Mouse (Mus musculus) cerebellum, postnatal 25 days (tissue): ENCODE measurements around the gene Hbq1b.

Experiments used
- DNase-seq, 2 experiments: peaks; one replicate each; pipeline ENCODE4 v3.0.0; 2021; ENCODE audit warnings: mixed read lengths in 2 of 2

Gene Hbq1b

DNA sequence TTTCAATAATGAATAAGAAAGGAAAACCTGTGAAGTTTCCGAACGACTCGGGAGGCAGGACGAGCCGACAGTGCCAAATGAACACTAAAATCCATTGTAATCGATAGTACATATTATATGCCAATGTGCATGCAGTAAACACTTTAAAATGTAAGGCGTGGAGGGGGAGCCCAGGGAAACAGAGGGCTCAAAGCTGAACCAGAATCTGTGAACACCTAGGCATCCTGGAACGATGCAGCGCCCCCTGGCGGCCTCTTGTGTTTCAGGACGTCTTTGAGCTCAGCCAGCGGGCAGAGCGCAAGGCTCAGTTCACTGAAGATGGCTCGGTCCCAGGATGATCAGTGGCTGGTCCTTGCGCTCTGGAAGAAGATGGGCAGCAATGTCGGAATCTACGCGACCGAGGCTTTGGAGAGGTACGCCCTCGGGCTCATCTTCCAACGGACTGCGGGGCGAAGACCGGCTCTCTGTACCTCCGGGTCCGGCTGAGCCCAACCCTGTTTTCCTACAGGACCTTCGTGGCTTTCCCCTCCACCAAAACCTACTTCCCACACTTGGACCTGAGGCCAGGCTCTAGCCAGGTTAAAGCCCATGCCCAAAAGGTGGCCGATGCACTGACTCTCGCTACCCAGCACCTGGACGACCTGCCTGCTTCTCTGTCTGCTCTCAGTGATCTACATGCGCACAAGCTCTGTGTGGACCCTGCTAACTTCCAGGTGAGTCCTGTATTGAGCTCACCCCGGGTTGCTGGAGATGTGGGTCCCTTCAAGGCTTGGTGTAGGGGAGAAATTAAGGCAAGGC lies at the start of gene Hbq1b:
Gene Hbq1b, plus strand, starts transcription at position 271 of the 798 bp plus-strand sequence.
- peak; percentile 85 to 91 for DNase-seq

DNA sequence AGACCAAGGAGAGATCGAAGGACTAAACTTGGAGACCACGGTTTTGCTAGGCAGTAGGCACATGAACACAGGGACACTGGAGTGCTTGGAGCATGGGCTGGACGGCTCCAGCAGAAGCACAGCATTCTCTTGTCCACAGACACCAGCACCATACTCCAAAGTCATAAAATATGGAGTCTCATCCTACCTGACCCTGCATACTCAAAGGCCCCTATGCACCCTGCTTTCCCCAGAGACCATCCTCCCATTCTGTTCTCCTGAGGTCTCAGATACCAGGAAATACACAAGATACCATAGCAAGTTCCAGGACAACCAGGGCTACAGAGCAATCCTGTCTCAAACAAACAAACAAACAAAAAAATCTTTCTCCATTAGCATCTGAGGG lies 49.4 kb upstream of the Hbq1b start:
- DNase-seq = no peak

DNA sequence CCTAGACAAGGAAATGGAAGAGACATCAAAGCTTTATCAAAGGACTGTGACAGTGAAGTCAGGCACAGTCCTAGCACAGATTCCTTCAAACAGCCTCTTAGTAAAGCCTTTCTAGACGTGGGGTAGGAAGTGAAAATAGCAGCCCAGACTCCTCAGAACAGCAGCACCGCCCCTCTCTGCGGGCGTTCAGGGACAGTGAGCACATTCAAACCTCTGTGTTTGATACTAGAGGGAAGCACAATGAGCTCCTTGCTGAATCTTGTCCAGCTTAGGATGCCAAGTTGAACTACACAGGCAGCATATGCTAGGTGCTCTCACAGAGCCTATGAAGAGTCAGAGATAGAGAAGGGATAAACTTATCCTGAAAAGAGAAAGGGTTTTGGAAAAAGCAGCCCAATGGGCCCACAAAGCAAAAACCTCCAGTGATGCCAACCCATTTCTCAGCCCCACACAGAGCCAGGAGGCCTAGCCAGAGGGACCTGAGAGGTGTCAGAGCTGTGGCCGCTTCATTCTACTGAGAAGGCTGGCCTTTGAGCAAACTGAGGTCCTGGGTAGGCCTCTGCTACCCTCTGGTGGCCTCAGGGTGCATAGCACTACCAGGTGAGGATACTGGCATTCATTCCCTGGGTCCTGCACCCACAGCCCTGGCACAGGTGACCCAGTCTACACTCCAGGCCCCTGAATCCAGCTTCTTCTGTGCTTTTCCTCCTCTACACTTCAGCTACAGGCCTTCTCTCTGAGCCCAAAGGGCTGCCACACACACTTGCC lies 48.5 kb upstream of the Hbq1b start:
- DNase-seq = peak; percentile 88 to 90

DNA sequence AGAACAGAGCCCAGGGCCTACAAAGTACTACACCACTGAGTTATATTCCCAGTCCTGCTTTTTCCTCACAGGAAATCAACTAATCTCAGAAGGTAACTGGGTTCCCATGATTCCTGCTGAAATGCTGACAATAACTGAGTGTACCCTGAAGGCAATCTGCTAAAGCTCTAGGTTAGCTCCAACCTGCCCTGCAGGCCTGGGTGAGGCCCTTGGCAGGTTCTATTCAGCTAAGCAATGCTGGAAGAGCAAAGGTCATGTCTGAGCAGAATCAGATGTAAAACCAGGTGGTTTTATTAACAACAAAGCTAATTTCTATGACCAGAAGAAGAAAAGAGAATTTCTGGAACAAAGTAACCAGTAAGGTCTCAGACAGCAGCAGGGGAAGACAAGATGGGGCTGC lies 45.4 kb upstream of the Hbq1b start:
- no peak for DNase-seq

DNA sequence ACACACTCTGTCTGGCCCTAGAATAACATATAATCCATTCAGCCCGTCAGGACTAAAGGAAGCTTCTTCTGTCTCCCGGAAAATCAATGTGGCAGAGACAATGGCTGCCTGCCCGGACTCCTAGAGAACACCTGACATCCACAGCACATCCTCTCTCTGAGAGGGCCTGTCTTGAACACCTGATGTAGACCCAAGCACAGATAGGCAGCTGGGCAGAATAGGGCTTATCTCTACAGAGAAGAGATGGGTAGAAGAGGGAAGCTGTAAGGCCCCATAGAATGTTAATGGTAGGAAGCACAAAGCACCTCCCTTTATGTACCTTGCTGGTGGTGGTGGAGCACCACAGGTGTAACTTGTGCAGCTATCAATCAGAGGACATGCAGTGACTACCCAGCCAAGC lies 44.6 kb upstream of the Hbq1b start:
- DNase-seq = no peak

DNA sequence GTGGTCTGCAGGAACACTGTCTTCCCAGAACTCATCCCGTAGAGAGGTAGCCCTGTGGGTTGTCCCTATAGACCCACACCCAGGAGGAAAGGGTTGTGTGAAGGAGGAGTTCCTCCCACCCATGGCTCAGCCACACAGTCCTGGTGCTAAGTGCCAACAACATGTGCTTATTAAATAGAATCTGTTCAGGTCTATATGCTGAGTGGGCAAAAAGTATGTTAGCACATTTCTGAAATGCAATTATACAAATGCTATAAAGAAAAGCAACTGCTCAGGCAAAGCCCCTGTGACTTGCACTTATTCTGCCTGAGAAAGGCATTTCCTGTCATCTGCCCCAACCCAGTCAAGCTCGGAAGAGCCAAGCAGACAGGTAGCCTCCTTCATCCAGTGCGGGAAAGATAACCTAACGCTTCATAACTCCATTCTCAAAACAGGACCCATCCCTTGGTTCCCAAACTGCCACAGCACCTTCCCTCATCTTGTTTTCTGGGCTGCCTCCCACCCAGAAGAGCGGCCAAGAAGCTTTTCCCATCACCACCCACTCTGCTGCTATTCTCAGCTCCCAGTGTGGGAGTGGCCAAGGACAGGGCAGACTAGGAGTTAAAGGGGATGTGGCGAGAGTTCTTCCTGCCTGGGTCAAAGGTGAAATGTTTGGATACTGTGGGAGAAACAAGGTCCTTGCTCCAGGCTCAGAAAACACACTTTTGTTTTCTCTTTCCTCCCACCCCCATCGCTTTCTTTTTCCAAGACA lies 43.4 kb upstream of the Hbq1b start:
- no peak for DNase-seq

DNA sequence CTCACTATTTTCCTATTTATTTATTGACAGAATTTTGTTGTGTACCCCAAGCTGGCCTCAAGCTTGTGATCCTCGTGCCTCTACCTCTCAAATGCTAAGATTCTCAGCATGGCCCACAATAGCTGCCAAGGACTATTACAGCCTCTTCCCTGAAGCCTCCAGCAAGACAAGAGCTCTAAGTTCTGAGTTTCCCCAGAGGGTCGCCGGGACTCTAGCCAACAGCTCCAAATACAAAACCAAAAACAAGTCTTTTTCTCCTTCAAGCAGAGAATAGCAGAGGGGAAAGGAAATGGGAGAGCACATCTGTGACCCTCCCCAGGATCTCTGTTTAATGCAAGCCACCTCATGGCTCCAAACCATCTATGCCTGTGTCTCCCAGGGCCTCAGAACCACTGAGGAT lies 42.7 kb upstream of the Hbq1b start:
- no peak for DNase-seq

DNA sequence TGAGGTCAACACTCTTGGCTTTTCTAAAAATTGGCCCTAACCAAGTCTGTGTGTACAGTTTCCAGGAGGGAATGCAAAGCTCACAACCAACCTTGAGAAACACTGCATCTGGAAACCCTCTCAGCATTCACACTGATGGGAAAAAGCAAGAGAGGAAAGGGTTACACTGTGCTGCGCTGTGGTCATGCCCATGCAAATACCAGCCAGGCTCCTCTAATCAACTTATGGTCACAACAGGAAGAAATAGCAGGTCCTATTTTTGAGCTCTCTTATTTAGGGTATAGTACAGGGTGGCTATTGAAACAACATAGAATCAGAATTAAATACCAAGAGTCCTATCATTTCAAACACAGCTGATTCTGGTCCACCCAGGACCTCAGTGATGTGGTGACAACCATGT lies 42.1 kb upstream of the Hbq1b start:
- no peak for DNase-seq

DNA sequence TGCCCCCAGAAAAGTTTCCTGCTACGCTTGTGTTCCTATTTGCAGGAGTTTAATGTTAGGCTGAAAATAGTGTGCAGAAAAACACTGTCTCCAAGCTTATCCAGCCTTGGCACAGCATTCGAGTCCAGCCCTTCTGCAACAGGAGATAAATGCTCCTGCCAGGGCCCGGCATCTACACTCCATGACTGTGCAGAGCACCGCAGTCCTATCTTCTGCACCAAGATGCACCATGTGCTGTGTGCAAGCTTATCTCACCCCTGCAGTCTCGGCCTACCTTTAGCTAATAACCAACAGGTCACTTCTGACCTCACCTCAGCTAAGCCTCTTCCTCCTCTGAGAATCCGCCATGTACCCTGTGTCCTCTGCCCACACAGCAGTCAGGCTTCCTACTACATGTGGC lies 41.2 kb upstream of the Hbq1b start:
- no peak for DNase-seq

DNA sequence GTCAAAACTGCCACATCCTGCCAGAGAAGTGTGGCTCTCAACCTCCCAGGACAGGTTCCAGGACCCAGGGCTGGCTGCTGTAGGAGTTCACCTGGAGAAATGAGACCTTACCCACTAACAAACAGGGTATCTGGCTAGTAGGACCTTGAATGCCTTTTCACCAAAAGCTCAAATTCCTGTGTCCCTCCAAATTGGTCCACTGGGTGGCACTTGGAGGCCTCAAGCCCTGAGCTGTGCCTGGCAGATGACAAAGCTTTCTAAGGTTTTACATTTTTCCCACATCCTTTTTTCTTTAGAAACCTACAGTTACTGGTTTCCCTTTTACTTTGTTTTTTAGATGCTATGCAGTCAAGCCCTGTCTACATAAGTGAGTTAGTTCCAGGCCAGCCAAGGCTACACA lies 39.7 kb upstream of the Hbq1b start:
- DNase-seq = peak in 1 of 2 experiments; percentile 16

DNA sequence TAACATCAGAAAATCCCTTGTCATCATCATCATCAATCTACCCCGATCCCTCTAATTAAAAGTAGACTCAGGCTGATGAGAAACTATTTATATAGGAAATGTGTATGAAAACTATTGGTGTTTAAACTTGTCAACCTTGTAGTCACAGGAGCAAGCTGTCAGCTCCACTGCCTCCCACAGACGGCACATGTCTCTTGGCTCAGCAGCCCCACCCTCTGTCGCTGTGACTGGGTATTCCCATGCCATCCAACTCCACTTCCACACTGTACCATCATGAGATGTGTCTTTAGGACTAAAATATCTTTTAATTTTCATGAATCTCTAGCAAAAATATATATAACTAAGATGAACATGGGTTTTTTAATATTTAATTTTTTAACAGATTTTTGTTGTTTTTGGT lies 38.4 kb upstream of the Hbq1b start:
- DNase-seq = no peak

DNA sequence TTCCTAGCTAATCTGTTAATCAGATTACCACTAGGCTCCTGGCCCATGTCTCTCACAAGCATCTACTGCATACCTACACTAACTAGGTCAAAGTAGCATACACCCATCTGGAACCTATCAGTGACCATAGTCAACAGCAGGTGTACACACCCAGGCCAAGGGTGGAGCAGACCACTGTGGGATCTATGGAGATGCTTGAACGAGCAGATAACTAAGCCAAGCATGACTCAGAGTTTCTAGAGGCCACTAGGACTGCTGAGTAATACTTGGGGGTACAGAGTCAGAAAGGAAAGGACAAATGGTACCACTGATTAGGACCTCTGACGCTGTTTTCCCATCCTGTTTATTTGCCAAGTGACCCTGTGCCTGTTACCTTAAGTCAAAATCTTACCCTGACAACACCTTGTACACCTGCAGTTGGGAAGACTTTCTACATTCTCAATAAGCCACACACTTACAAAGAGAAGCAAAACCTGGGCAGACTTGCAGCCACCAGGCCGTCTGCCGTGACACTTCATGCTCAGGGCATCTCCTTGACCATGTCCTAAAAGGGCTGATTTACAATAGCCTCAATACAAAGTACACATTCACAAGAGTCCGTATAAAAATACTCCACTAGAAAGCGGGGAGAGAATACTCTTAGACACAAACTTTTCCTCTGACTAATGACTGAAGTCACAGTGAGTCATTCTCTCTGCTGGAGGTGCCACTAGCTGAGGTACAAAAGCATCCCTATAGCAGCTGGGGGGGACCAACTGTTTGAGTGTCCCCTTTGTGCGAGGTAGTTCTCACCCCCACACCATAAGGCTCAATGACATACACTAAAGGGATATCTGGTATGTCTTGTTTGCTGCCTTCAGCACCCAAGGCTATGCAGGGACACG lies 35.6 kb upstream of the Hbq1b start:
- no peak for DNase-seq

DNA sequence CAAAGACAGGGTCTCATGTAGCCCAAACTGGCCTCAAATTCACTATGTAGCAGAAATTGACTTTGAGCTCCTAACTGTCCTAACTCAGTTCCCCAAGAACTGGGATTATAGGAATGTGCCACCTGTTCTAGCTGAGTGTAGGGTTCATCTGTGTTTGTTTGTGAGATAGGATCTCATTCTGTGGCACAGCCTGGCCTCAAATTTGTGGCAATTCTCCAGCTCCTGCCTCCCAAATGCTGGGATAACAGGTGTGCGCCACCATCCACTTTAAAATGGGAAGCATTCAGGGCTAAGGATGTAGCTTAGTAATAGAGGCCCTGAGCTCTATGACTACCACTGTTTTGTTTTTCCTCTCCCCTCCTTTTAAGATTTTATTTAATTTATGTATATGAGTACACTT lies 33.6 kb upstream of the Hbq1b start:
- DNase-seq = peak; percentile 14 to 49

DNA sequence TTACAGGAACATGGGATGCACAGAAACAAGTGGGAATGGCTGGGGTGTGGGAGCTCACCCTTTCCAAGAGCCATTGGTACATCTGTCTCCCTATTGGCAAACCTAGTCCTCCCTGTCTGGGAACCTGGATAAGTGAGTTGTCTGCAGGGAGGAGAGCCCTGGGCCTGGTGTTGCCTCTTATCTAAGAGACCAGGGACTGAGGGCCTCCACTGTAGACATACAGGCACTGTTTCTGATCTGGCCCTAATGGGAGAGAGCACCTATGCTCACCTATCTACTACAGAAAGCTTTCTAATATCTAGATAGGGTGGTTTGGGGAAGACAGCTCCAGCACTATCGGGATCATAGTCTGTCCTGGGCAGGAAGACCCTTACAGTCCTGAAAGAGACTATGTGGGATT lies 30.6 kb upstream of the Hbq1b start:
- no peak for DNase-seq

DNA sequence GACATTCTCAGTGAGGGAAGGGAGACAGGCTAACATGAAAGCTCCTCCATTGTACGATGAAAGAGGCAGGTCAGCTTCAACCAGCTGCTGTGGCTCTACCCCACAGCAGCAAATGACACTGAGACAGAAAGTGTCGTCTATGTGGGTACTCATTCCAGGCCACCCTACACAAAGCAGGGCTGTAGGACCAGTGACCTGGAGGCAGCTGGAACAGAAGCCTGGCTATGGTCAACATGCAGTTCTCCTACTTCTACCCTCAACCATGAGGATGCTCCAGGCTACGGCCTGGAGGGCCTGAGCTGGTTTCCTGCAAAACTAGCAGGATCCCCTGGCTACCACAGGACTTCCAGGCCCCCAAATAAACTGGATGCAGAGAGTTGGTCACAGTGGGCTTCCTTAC lies 30.2 kb upstream of the Hbq1b start:
- no peak for DNase-seq

DNA sequence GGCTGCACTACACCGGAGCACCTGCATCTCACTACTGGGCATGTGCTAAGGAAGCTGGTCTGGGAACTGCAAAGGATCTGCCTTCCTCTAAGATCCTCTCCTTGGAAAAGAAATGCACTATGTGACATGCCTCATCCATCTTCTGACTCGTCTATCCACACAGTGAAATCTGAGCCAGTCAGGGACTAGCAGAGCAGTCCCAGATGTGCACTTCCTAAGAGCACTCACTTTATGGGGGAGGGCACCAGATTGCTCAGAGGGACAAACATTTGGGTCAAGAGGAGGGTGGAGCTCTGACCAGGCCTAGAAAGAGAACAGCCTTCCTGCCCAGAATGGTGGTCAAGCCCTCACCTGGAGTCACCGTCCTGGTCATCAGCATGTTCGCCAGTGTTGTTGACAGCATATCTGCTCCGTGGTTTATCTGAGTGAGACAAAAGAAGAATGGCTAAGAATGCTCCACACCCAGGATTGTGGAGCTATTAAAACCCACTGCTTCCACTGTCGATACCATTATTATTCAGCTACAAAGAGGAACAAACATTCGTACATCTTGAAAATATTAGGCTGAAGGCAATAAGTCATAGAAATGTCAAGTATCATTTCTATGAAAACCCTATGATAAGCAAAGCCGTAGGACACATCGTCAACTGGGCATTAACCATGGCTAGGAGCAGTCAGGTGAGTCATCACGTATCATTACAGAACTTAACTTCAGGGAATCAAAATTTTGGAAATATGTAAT lies 23.9 kb upstream of the Hbq1b start:
- DNase-seq = no peak

DNA sequence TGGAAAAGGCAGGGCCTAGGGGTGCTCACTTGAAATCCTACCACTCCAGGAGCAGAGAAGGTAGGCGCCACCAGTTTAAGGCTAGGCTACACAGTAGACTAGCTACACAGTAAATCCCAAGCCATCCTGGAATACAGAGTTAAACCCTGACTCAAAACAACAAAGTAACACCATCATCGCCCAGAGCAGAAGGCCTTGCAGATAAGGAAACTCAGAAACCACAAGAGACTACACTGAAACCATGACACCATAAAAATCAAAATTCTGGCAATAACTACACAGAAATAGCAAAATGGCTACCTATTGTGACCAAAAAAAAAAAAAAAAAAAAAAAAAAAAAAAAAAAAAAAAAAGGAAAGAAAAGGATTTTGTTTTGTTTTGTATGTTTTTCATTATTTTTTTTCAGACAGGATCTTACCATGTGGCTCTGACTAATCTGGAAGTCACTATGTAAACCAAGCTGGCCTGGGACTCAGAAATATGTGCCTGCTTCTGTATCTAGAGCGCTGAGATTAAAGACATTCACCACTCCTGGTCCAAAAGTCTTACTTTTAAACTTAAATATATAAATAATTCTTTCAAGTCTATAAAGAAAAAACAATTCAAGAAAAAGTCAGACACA lies 21.5 kb upstream of the Hbq1b start:
- DNase-seq = no peak

DNA sequence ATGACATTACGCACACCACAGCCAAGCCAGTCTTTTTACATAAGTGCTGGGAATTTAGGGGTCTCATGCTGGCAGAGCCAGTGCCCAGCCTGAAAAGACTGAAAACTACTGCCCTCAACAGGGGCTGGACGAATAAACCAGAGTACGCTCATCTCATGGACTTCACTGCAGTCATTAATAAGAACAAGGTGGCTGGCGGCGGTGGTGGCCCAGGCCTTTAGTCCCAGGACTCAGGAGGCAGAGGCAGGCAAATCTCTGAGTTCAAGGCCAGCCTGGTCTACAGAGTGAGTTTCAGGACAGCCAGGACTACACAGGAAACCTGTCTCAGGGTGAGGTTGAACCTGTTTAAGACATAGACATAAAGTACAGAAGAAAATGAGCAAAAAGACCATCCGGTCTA lies 20.6 kb upstream of the Hbq1b start:
- no peak for DNase-seq

DNA sequence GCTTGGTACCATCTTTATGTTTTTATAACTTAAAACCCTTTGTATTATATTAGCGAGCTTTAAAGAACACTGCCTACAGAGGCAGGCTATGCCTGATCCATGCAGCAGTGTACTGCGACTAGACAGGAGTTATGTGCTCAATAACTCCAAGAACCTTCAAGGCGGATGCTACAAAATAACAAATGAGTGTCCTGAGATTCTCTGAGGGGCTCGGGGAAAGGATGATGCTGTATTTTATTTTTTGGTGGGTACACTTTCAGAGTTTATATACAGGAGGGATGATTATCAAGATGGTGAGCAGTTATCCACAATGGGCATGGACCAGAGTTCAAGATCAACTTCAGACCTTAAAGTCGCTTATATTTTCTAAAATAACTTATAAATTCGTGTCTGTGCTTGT lies 20.0 kb upstream of the Hbq1b start:
- no peak for DNase-seq

DNA sequence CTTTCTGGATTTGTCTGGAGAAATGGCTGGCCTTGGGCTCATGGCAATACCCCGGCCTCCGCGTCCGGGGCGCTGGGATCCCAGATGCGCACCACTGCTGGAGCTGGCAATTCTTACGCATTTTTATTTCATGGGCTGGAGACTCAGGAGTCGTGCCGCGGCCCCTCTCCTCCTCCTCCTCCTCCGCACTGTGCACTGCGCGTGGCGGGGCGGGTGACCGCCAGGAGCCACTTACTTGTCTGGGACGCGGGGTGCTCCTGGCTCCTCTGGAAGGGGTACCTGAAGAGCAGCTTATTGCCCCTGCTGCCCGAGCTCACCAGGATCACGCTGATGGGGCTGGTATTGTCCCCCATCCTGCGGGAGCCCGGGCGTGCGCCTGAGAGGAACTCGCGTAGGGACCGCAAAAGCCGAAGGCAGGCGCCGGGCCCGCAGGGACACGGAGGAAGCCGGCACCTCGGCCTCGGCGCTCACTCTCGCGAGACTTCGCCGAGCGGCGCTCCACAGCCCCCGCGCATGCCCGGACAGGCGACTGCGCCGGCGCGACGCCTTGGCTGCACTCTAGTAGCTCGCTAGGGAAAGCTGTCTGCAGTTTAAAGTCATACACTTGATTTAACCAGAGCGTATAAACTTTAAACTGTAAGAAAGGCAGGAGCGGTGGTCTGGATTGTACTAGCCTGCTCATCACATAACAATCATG lies 19.4 kb upstream of the Hbq1b start, which contains the start of gene Nprl3:
Gene Nprl3, minus strand, starts transcription at position 520 of the 697 bp plus-strand sequence.
- DNase-seq = peak; percentile 97 to 99

DNA sequence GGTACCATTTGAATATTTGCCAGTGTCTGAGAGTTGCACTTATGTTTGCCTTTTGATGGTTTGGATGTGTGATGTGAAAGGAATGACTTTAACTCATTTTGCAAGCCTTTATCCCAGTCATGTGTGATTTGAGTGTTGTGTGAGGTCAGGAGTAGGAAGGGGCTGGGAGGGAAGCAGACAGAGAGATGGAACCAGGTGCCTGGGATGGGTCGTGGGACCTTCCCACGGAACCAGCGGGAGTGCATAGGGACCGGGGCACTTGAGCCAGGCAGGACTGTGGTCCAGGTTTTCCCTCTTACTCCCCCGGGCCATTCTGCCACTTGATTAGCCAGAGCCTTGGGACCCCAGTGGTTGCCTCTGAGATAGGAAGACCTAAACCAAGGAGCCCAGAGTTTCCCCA lies 18.8 kb upstream of the Hbq1b start:
- peak in 1 of 2 experiments; percentile 22 for DNase-seq
